Mouse (Mus musculus): ENCODE measurements around the gene Grin2b. TPM values are rescaled to one million over a fixed set of nuclear protein-coding genes. Genes with fewer than 3 reads are reported as not detected.
"Not testable (repeated sequence)": the region's sequence is repeated elsewhere in the genome, so short reads cannot be mapped to it uniquely, and the experiment has no call there.

The Grin2b gene
- total RNA-seq, 2 experiments from 2014 or later: under 0.01 to 0.03 TPM

GRCm38 (mm10) chr6:135727106-135727505, 446.2 kb downstream of the Grin2b start:
- DNase-seq (ENCODE audit: low spot score): no peak
- intact Hi-C loops (cut with DNase I): no loop called here

GRCm38 (mm10) chr6:135721706-135722105, 451.6 kb downstream of the Grin2b start:
- DNase-seq (ENCODE audit: low spot score): no peak
- intact Hi-C loops (cut with DNase I): no loop called here

GRCm38 (mm10) chr6:135714906-135715305, 458.4 kb downstream of the Grin2b start:
- intact Hi-C loops (cut with DNase I): no loop called here
- DNase-seq (ENCODE audit: low spot score): no peak

DNA sequence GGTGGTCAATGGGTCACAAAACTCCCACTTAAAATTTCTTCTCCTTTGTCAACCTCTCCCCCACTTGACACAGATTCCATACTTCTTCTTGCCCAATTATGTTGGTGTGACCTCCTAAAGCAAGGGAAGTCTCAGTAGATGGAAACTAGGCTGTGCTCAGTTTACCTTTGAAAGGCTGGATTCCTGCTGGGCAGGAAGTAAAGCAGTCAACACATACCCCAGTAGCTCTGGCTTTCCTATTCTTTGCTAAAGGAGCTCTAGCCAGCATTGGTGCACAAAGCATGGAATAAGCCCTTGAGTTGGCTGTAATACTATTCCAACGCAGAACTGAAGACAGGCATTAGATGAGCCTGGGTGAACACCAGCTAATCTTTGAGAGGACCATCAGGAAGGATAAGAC, 459.1 kb downstream of the Grin2b start:
- intact Hi-C loops (cut with DNase I): no loop called here
- DNase-seq (ENCODE audit: low spot score): no peak

DNA sequence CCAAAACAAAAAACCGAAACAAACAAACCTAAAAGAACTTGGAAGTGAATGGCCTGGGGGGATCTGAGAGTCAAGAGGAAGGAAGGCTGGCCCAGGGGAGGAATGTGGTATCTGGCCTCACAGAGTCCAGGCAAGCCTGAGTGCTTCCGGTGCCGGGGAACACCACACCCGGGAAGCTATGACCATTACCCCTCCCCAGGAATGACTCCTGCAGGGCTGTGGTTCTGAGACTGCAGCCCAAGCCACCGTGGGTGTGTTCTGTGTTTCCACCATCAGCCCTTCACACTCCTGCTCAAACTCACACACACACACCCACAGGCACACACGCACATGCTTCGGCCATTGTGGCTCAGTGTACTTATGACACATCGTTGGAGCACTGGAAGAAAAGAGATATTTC, 459.6 kb downstream of the Grin2b start:
- DNase-seq (ENCODE audit: low spot score): no peak
- intact Hi-C loops (cut with DNase I): no loop called here

DNA sequence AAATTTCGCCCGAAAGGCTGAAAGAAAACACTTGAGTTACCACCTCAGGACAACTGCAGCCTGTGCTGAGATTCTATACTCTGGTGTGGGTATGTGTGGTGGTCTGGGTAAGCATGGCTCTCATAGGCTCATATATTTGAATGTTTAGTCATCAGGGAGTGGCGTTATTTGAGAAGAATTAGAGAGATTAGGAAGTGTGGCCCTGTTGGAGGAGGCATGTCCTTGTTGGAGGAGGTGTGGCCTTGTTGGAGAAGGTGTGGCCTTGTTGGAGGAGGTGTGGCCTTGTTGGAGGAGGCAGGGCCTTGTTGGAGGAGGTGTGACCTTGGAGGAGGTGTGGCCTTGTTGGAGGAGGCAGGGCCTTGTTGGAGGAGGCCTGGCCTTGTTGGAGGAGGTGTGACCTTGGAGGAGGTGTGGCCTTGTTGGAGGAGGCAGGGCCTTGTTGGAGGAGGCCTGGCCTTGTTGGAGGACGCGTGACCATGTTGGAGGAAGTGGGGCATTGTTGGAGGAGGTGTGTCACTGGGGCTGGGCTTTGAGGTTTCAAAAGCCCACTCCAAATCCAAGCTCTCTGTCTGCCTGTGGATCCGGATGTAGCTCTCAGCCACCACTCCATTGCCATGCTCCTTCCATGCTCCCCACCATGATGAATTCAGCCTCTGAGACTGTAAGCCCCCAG, 466.3 kb downstream of the Grin2b start:
- intact Hi-C loops (cut with DNase I); DNase-seq (ENCODE audit: low spot score): not testable (repeated sequence)

DNA sequence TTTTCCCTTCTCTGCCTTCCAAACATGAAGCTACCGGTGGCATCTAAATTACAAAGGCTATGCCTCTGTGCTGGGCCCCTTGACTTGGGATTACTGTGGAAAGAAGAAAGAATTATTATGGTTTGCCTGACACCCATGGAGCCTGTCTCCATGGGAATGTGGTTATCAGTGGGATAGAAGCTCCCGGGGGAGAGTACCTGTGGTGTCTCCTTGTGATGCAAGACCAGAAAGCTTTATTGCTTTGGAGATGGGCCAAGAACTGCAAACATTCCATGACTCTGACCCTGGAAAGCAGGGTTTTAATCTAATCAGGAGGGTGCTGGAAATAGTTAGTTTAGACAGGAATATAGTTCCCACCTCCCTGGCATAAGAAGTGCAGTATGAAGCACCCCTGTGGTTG, 469.7 kb downstream of the Grin2b start:
- intact Hi-C loops (cut with DNase I): no loop called here
- DNase-seq (ENCODE audit: low spot score): no peak

- intact Hi-C loops (cut with DNase I): no loop called here
- DNase-seq (ENCODE audit: low spot score): no peak
These were observed 471.9 kb downstream of the Grin2b start for GRCm38 (mm10) chr6:135701361-135701760.

GRCm38 (mm10) chr6:135700717-135701345, 472.5 kb downstream of the Grin2b start:
- intact Hi-C loops (cut with DNase I): no loop called here
- no peak for DNase-seq (ENCODE audit: low spot score)

DNA sequence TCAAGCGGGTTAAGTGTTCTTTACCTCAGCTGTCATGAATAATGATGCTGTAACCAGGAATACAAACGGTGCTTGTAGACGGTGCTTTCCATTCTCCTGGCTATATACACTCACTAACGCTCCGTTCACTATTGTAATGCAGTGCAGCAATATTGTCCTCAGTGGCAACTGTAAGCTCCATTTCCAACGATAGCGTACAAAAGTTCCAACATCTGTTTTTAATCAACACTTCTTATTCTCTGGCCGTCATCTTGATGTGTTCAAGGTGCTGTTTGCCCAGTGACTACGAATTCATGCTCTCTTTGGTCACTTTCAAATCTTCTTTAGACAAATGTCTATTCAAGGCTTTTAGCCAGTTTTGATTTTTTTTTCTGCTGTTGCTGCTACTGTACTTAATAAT, 480.8 kb downstream of the Grin2b start:
- no peak for DNase-seq (ENCODE audit: low spot score)
- intact Hi-C loops (cut with DNase I): no loop called here

DNA sequence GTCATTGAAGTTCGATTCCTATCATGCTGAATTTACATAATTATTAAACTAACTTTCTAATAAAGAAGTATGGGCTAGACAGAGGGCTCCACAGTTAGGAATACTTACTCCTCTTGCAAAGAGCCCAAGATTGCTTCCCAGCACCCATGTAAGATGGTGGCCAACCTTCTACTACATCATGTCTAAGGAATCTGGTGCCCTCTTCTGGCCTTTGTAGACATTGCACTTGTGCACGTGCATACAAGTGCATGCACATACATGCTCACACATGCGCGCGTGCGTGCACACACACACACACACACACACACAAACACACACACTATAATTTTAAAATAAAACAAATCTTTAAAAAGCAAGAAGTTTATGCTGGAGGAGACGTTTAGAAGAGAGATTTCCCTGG, 481.8 kb downstream of the Grin2b start:
- intact Hi-C loops (cut with DNase I): no loop called here
- no peak for DNase-seq (ENCODE audit: low spot score)

GRCm38 (mm10) chr6:135687926-135688325, 485.4 kb downstream of the Grin2b start:
- no peak for DNase-seq (ENCODE audit: low spot score)
- intact Hi-C loops (cut with DNase I): loop anchor here (10.0 kb wide), 1 partner anchor 243 kb away; no protein-coding TSS in a partner anchor

DNA sequence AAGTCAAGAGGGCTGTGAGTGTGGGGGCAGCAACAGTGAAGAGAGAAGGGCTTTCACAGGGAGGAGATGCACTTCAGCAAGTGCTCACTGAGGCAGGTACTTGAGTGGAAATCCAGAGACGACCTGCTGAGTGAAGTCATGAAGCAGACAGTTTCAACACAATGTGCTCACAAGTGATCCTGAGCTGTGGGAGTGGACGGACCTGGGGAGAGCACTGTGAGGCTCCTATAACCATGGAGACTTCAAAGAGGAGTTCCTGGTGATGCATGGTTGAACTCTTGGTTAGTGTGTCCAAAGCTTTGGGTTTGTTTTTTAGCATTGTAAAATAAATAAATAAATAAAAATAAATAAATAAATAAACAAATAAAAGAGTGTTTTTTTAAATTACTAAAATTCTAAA, 489.1 kb downstream of the Grin2b start:
- no peak for DNase-seq (ENCODE audit: low spot score)
- intact Hi-C loops (cut with DNase I): loop anchor here (10.0 kb wide), 1 partner anchor 239 kb away; no protein-coding TSS in a partner anchor

- intact Hi-C loops (cut with DNase I): loop anchor here (10.0 kb wide), 1 partner anchor 237 kb away; no protein-coding TSS in a partner anchor
- DNase-seq (ENCODE audit: low spot score): not testable (repeated sequence)
These were observed 491.9 kb downstream of the Grin2b start for GRCm38 (mm10) chr6:135681423-135681822.

DNA sequence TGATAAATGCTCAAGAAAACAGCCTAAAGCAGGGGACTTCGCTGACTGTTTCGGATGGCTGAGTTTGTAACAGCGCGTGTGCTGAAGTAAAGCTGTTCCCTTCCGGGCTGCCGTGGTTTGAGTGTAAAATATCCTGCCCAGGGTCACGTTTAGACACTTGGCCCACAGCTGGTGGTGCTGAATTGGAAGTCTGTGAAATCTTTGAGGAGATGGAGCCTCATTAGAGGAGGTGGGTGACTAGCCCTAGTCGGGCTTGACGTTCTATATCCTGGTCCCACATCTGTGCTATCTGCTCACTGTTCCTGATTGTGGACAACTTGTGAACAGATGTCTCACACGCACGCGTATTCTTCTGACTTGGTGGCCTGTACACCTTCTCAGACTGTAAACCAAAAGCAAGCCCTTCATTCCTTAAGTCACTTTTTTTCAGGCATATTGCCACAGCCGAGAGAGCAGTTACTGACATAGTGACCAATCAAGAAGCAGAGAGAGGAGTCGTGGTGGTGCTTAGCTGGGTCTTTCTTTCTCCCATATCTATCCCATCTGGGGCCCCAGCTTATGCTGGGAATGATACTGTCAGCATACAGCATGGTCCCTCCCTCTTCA, 493.1 kb downstream of the Grin2b start:
- intact Hi-C loops (cut with DNase I): loop anchor here (10.0 kb wide), 1 partner anchor 235 kb away; no protein-coding TSS in a partner anchor
- DNase-seq (ENCODE audit: low spot score): no peak

DNA sequence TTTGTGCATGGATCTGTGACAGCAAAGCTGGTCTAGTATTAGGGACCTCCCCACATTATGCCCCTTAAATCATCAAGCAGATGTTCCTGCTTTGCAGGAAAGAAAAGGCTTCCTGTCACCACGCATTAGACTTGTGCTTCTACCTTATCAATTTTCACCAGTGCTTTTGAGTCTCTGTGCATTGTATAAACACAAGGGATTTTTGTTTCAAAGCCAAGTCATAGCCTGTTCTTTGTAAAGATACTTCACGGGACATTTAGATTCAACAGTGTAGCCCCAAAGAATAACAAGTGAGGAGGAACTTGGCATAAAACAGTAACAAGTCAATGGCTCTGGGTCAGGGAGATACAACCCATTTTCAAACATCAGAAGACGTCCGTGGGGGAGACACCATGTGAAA, 498.9 kb downstream of the Grin2b start:
- no peak for DNase-seq (ENCODE audit: low spot score)
- intact Hi-C loops (cut with DNase I): no loop called here

DNA sequence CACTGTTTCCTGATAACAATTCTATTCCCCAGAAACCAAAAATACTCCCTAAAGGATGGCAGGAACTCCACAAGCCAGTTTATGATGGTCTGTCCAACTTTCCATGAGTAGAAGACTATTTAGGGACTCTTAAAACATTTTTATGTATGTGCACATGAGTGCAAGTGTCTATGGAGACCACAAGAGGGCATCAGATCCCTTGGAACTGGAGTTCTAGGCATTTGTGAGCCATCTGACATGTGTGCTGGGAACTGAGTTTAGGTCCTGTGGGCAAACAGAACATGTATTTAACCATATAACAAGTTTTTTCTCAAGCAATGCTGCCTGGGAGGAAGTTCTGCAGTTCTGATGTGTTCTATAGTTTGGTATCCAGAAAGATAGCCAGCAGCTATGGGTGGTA, 501.3 kb downstream of the Grin2b start:
- intact Hi-C loops (cut with DNase I): no loop called here
- no peak for DNase-seq (ENCODE audit: low spot score)
